Mouse (Mus musculus) heart, embryonic 16.5 days (tissue): Measurements from ENCODE around the gene Th. TPM values are rescaled to one million over a fixed set of nuclear protein-coding genes. Genes with fewer than 3 reads are reported as not detected.

Experiments used
- ATAC-seq: fragments of 200-750 bp; cut with Nextera tagmentation; replicated peaks from 2 replicates; pipeline ENCODE4 v1.8.0; 2017; ENCODE audit warnings: moderate number of reproducible peaks; ENCODE audit not compliant: insufficient read depth, low FRiP score; ENCODE audit errors: extremely low read depth
- H3K27ac ChIP-seq: fragments of 300-500 bp; sonication (generic); 2 replicates; pipeline ENCODE4 v1.5.1; 2014; ENCODE audit warnings: mild to moderate bottlenecking, low read length, control low read depth, moderate library complexity
- H3K27me3 ChIP-seq: fragments of 300-500 bp; sonication (generic); 2 replicates; pipeline ENCODE4 v1.6.1; 2014; ENCODE audit warnings: low read length, mixed read lengths; ENCODE audit not compliant: control insufficient read depth, insufficient read depth
- H3K36me3 ChIP-seq: fragments of 300-500 bp; sonication (generic); 2 replicates; pipeline ENCODE4 v1.6.1; 2014; ENCODE audit not compliant: control insufficient read depth, insufficient read depth
- H3K4me1 ChIP-seq: fragments of 300-500 bp; sonication (generic); 2 replicates; pipeline ENCODE4 v1.6.1; 2014; ENCODE audit warnings: low read length, mixed read lengths; ENCODE audit not compliant: control insufficient read depth, insufficient read depth
- H3K4me2 ChIP-seq: fragments of 300-500 bp; sonication (generic); 2 replicates; pipeline ENCODE4 v1.6.1; 2014; ENCODE audit warnings: low read depth, mild to moderate bottlenecking, control low read depth, low read length
- H3K4me3 ChIP-seq: fragments of 300-500 bp; sonication (generic); 2 replicates; pipeline ENCODE4 v1.5.1; 2014; ENCODE audit warnings: mild to moderate bottlenecking, control low read depth, low read length
- H3K9ac ChIP-seq: fragments of 300-500 bp; sonication (generic); 2 replicates; pipeline ENCODE4 v1.6.1; 2014; ENCODE audit warnings: low read length, control low read depth
- H3K9me3 ChIP-seq: fragments of 300-500 bp; sonication (generic); replicated peaks from 2 replicates; pipeline ENCODE4 v1.6.1; 2016; ENCODE audit warnings: low read length; ENCODE audit not compliant: control insufficient read depth
- WGBS: fragments of 180-500 bp; shearing (Covaris S2); extraction: QIAGEN DNeasy Blood & Tissue Kit; methylation state at CpG from one replicate; pipeline ENCODE4 v1.1.7; 2014; 5-methylcytosine and 5-hydroxymethylcytosine counted together
- polyA plus RNA-seq: library from polyadenylated mRNA; unstranded; fragments of >200 nt; fragmentation: Nextera tagmentation; extraction: Ambion mirVana; gene quantifications from 2 replicates; pipeline ENCODE4 v1.2.1, GENCODE M21; 2015

Gene Th
- polyA plus RNA-seq, 1 experiment from 2014 or later: 0.28 TPM

- H3K4me3 ChIP-seq: no peak overlapping the region
- WGBS: 21% methylated on average over 2 of the region's 2 CpGs
- H3K4me2 ChIP-seq: no peak overlapping the region
- no peak overlapping the region for H3K27ac ChIP-seq
- ATAC-seq: no peak
- H3K9ac ChIP-seq: no peak overlapping the region
- H3K36me3 ChIP-seq: no peaks in the 10 kb centered on the region
- no peaks in the 10 kb centered on the region for H3K9me3 ChIP-seq
- no peaks in the 10 kb centered on the region for H3K4me1 ChIP-seq
- peaks cover 23% of the 10 kb centered on the region for H3K27me3 ChIP-seq
Observed at GRCm38 (mm10) chr7:142909622-142910021, 21.3 kb downstream of the Th start.

GRCm38 (mm10) chr7:142905606-142906005, 25.3 kb downstream of the Th start:
- Histone ChIP-seq H3K36me3 (no peaks in the 10 kb centered on the region), H3K4me1 (no peaks in the 10 kb centered on the region), H3K4me3 (no peak overlapping the region), H3K27ac (no peak overlapping the region), H3K9me3 (no peaks in the 10 kb centered on the region), H3K27me3 (peaks cover 35% of the 10 kb centered on the region), H3K4me2 (no peak overlapping the region), H3K9ac (no peak overlapping the region)
- ATAC-seq: no peak
- 53% methylated on average over 5 of the region's 5 CpGs for WGBS

GRCm38 (mm10) chr7:142904331-142904730, 26.6 kb downstream of the Th start:
- Histone ChIP-seq H3K4me3 (no peak overlapping the region), H3K9me3 (no peaks in the 10 kb centered on the region), H3K9ac (no peak overlapping the region), H3K27ac (no peak overlapping the region), H3K4me1 (no peaks in the 10 kb centered on the region), H3K27me3 (peaks cover 42% of the 10 kb centered on the region), H3K36me3 (no peaks in the 10 kb centered on the region), H3K4me2 (no peak overlapping the region)
- WGBS: 72% methylated on average over 7 of the region's 7 CpGs
- ATAC-seq: no peak

GRCm38 (mm10) chr7:142902931-142903330, 28.0 kb downstream of the Th start:
- no peak for ATAC-seq
- Histone ChIP-seq H3K9me3 (no peaks in the 10 kb centered on the region), H3K9ac (no peak overlapping the region), H3K4me3 (no peak overlapping the region), H3K36me3 (no peaks in the 10 kb centered on the region), H3K27ac (no peak overlapping the region), H3K4me1 (no peaks in the 10 kb centered on the region), H3K4me2 (no peak overlapping the region), H3K27me3 (peaks cover 46% of the 10 kb centered on the region)
- WGBS: 44% methylated on average over 4 of the region's 4 CpGs

- H3K4me1 ChIP-seq: 0 out of 2 replicates have a peak, but pooled peaks cover 7% of the 10 kb centered on the region
- 67% methylated on average over 7 of the region's 7 CpGs for WGBS
- no peak for ATAC-seq
Observed at GRCm38 (mm10) chr7:142901774-142902173, 29.2 kb downstream of the Th start.

GRCm38 (mm10) chr7:142899872-142900271, 31.1 kb downstream of the Th start:
- peaks cover 69% of the 10 kb centered on the region for H3K27me3 ChIP-seq
- WGBS: 58% methylated on average over 19 of the region's 19 CpGs
- H3K4me1 ChIP-seq: peaks cover 7% of the 10 kb centered on the region; the same call in 1 of the 2 replicates

More at GRCm38 (mm10) chr7:142901774-142902173, 29.2 kb downstream of the Th start:
- H3K9me3 ChIP-seq: no peaks in the 10 kb centered on the region
- no peak overlapping the region for H3K9ac ChIP-seq
- H3K36me3 ChIP-seq: no peaks in the 10 kb centered on the region
- H3K27ac ChIP-seq: no peak overlapping the region
- H3K4me2 ChIP-seq: no peak overlapping the region
- no peak overlapping the region for H3K4me3 ChIP-seq
- H3K27me3 ChIP-seq: peaks cover 55% of the 10 kb centered on the region

GRCm38 (mm10) chr7:142897471-142897870, 33.5 kb downstream of the Th start:
- no peak overlapping the region for H3K4me3 ChIP-seq
- no peak overlapping the region for H3K9ac ChIP-seq
- H3K4me1 ChIP-seq: peaks cover 13% of the 10 kb centered on the region
- no peak for ATAC-seq
- H3K9me3 ChIP-seq: no peaks in the 10 kb centered on the region
- H3K36me3 ChIP-seq: no peaks in the 10 kb centered on the region
- 52% methylated on average over 1 of the region's 1 CpGs for WGBS
- H3K4me2 ChIP-seq: no peak overlapping the region
- H3K27ac ChIP-seq: no peak overlapping the region
- H3K27me3 ChIP-seq: peaks cover 61% of the 10 kb centered on the region

More at GRCm38 (mm10) chr7:142899872-142900271, 31.1 kb downstream of the Th start:
- Histone ChIP-seq H3K4me3 (no peak overlapping the region), H3K27ac (no peak overlapping the region), H3K4me2 (no peak overlapping the region), H3K9me3 (no peaks in the 10 kb centered on the region), H3K9ac (no peak overlapping the region), H3K36me3 (no peaks in the 10 kb centered on the region)
- ATAC-seq: no peak

- Histone ChIP-seq H3K27me3 (peaks cover 69% of the 10 kb centered on the region), H3K36me3 (no peaks in the 10 kb centered on the region), H3K4me3 (no peak overlapping the region), H3K4me2 (no peak overlapping the region), H3K27ac (no peak overlapping the region), H3K4me1 (peaks cover 13% of the 10 kb centered on the region), H3K9me3 (no peaks in the 10 kb centered on the region), H3K9ac (no peak overlapping the region)
- ATAC-seq: no peak
- WGBS: 74% methylated on average over 10 of the region's 10 CpGs
Observed at GRCm38 (mm10) chr7:142895901-142896665, 34.8 kb downstream of the Th start.

- 73% methylated on average over 18 of the region's 18 CpGs for WGBS
- no peak overlapping the region for H3K4me2 ChIP-seq
- H3K4me3 ChIP-seq: no peak overlapping the region
- H3K9ac ChIP-seq: no peak overlapping the region
- no peak for ATAC-seq
- no peaks in the 10 kb centered on the region for H3K36me3 ChIP-seq
- H3K9me3 ChIP-seq: no peaks in the 10 kb centered on the region
- peaks cover 67% of the 10 kb centered on the region for H3K27me3 ChIP-seq
- H3K4me1 ChIP-seq: peaks cover 13% of the 10 kb centered on the region
- no peak overlapping the region for H3K27ac ChIP-seq
Observed at GRCm38 (mm10) chr7:142895223-142895840, 35.6 kb downstream of the Th start.
